Mouse (Mus musculus): ENCODE results near the gene Olfr175-ps1.

Gene Olfr175-ps1

GRCm38 (mm10) chr16:58826732-58827319 lies at the start of gene Olfr175-ps1:
Gene Olfr175-ps1 (minus strand): TSS chr16:58826782.
- DNase-seq, result no peak

GRCm38 (mm10) chr16:58874668-58875067 lies 48.1 kb upstream of the Olfr175-ps1 start, which contains the start of gene Olfr177:
Gene Olfr177 (minus strand): TSS chr16:58874768.
- no peak for DNase-seq

GRCm38 (mm10) chr16:58861479-58861878 lies 34.9 kb upstream of the Olfr175-ps1 start:
- no peak for DNase-seq

GRCm38 (mm10) chr16:58860032-58860737 lies 33.6 kb upstream of the Olfr175-ps1 start:
- DNase-seq, result no peak

GRCm38 (mm10) chr16:58800168-58800567 lies 26.4 kb downstream of the Olfr175-ps1 start, which contains the start of gene Olfr173:
Gene Olfr173 (minus strand): TSS chr16:58800268.
- DNase-seq, result no peak
